Mouse (Mus musculus) right cerebral cortex, postnatal 25 days (tissue): ENCODE data around the gene Ctu2.
A peak's percentile ranks its signal among the peaks of the same experiment; 100 is the strongest.

Experiments used
- DNase-seq: peaks from one replicate; pipeline ENCODE4 v3.0.0; 2022

Ctu2 gene

DNA sequence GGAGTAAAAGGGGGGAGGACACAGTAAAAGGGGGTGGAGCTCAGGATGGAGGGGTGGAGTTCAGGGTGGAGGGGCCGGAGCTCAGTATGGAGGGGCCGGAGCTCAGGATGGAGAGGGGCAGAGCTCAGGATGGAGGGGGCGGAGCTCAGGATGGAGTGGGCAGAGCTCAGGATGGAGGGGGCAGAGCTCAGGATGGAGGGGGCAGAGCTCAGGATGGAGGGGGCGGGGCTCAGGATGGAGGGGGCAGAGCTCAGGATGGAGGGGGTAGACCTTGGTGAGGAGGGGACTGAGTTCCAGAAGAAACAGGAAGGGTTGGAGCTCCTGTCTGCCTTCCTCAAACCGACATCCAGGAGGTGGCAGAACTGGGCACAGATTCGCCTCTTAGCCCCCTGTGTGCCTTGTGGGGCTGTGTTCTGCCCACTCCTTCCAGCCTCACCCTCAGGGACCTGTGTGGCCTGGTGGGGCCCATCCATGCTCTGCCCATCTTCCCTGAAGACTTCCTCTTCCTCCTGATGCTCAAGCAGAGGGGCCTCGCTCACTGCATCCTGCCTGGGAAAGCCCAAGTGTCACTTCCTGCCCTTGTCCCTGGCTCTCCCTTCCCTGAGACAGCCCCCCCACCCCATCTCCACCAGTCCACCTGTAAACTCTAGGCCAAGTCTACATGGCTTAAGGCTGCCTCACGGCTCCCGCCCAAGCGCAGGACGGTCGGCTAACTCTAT lies 21.2 kb downstream of the Ctu2 start:
- DNase-seq: no peak

DNA sequence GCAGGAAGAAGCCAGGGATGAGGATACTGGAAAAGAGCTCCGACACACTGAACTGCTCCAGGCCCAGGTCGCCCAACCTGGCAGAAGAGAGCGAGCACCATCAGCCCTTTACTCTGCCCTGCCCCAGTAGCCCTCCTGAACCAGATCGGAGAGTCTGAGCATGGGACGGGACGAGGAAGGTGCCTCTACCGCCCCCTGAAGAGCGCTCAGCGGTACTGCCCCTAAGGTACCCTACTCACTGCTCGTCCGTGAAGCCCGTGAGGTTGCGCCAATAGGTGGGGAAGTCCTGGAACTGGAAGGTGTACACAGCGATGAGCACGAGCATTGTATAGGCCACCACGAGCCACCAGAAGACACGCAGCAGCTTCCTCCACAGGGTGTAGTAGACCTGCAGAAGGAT lies 22.0 kb downstream of the Ctu2 start:
- no peak for DNase-seq

DNA sequence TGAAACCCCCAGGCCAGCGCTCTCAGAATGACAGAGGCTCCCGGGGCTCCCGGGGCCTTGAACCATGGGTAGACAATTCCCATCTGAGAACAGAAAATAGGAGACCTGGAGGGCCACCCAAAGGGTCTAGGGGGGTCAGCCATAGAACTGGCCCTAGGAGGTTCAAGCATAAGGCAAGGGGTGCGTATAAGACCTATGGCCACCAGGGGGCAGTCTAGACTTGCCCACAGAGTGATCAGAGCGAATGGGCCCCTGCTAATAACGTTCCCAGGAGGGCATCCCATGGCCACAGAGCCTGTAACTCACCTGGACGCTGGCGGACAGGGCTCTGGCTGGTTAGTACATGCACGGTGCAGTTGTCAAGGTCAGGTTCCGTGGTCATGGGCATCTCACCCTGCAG lies 24.9 kb downstream of the Ctu2 start:
- peak; percentile 57 for DNase-seq

DNA sequence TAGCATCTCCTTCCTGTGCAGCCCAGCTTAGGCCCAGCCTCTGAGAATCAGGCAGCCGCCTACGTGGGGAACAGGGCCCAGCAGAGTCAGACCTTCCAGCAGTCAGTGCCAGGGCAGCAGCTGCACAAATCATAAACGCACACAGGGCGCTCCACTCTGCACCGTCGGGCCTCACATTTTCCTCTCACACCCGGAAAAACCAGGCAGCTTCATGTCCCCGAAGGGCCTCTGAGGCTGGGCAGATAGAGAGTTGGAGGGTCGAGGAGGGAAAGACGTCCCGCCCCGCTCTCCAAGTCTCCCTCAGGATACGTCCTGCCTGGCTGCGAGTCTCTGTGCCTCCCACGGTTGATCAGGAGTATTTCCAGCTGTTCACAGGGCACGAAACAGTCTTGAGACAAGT lies 35.6 kb downstream of the Ctu2 start:
- DNase-seq: no peak

DNA sequence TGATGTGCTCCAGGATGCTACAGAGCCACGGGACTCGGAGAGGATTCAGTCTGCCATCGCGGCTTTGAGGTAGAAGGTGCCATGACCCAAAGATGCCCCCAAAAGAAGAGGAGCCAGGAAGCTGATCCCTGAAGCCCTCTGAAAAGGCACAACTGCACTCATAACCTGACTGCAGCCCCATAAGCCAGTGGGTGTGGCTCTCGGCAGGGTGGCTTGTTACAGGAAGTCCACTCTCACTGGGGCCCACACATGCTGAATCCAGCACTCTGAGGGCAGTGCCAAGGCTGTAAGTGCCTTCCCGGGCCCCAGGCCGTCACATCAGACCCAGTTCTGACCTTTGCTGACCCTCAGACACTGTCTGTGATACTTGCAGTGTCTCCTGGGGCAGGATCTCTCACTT lies 36.4 kb downstream of the Ctu2 start:
- DNase-seq: no peak

DNA sequence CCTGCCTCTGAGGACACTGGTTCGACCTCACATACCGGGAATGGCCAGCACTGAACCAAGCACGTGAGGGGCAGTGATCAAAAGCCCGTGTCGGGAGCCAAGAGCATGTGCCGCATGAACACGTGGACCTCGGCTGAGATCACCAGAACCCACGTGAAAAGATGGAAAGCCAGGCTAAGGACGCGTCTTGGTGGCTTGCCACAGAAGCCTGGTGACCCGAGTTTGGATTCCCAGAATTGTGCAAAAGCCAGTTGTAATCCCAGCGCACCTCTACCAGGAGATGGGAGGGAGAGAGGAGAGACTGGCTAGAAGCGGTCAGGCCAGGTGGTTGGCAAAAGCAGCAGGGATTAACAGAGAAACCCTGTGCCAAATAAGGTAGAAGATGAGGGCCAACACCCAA lies 39.8 kb downstream of the Ctu2 start:
- no peak for DNase-seq

DNA sequence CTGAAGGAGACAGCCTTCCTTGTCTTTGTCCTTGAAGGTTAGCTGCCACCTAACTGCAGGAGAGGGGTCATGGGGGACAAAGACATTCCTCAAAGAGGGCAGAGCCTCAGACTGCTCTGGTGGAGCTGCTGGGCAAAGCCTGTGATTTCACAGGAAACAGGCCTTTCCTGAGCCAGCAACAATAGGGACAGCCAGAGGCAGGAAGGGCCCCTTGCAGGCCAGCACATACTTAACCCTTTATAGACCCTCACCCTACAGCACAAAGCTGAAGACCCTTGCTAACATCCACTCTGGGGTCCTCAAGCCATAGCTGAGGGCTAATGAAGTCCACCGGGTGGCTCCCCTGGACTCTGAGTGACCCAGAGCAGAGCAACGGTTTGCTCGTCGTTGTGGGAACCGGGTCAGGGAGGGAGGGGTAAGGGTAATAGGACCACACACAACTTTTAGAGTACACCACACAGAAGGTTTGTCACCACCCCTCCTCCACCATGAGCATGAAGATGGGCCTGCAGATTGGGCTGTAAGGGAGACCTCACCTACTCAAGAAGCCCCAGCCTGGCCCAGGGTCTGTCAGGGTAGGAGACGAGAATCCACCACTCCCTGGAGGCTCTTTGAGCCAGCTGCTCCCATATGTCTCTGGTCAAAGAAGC lies 41.7 kb downstream of the Ctu2 start:
- DNase-seq: no peak

DNA sequence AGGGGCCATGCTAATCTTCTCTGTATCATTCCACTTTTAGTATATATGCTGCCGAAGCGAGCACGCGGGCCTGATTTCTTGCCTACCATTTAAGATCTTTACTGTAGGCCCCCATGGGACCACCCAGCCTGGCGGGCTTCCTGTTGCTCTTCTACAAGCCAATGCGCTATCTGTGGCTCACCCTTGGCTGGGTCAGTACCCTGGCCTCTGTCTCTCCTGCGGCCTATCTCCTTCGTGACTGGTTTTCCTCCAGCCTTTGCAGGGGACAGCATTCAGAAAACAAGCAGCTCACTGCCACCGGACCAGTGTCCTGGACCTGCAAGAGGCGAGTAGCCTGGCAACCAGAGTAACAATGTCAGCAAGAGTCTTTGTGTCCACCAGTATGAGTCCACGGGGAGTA lies 44.7 kb downstream of the Ctu2 start:
- DNase-seq: no peak

DNA sequence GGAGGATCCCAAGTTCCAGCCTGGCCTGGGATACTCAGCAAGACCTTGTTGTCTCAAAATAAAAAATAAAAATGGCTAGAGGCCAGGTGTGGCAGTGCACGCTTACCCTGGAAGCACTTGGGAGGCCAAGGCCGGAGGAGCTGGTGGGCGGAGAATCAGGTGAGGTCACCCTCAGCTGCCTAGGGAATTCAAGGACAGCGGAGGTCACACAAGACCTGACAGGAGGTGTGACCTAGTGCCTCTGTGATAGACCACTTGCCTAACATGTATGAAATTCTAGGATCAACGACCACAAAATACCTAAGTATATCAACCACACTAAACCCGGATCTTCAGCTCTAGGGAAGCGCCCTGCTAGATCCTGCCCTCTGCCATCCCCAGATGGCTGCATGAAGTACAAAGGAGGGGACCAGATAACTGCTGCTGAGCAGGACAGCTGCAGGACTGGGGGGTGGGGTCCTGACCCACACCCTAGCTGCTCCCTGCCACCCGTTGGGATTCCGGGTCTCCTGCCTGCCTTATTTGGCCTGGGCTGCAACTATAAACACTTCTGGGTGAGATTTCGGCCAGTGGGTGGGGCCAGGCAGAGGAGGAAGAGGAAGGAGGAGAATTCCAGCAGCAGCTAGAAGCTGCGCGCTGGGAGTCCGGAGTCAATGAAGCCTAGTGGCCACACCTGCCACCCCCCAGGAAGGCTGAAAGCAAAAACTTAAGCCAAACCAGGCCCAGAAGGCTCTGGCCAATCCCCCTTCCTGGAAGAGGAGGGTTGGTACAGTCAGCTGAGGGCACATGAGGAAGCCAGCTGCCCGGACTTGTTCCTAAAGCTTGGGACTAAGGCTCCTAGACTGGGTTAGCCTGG lies 47.1 kb downstream of the Ctu2 start:
- no peak for DNase-seq

DNA sequence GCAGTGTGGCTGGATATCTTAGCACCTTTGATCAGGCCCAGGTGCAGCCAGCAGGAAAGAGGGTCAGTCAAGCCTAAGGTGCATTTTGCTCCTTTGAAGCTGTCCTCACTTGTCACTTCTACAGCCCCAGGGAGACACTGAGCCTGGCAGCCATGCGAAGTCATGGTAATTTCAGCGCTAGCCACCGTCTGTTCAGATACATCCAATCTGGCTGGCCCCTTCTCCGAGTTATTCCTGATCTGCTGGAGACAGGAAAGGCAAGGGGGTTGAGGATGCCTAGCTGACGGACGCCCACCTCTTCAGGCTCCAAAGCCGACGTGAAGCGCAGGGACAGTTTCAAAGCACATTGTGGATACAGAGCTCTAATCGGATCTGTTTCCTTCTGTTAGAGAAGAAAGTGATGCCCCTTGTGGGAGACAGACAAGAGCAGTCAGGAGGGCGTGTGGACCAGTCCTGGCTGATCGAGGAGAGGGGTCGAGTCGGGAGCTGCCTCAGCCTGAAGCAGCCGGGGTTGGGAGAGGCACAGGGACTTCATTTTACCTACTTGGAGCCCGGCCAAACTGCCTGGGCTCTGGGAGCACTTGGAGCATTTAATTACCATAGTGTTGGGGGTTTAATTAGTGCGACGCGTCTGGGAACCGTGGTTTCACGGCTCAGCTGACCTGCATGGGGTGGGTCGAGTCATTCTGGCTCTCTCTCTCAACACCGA lies 47.9 kb downstream of the Ctu2 start:
- peak; percentile 13 for DNase-seq

DNA sequence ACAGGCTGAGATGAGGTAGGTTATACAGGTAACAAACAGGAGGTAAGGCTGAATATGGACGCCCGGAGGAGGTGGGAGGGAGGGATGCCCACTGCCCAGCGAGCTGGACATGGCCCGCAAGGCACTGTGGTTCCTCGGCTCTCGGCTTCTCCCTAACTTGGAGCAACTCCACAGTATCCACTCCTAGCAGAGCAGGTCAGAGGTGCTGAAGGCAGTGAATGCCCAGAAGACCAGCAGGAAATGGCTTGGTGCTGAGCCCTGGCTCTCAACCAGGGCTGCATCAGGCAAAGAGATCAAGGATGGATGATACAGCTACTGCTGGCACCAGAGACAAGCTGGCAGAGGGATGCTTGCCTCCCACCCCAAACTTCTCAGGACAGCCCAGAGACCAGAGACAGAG lies 48.6 kb downstream of the Ctu2 start:
- DNase-seq: no peak

DNA sequence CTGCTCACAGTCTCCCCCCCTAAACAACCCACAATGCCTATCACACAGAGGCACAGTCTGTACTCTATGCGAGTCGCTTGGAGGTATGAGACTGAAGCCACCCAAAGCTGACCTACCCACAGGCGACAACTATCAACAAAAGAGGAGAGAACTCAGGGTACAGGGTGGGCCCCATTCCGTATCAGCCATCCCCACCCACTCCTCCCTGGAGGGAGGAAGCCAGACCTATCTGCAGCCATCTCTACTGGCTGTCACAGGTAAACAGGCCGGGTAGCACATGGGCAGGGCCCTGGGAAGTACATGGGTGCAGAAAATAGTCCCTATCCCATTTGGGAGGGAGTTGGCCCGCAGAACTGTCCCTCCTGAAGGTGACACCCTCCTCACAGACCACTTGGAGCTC lies 49.1 kb downstream of the Ctu2 start:
- DNase-seq: no peak

DNA sequence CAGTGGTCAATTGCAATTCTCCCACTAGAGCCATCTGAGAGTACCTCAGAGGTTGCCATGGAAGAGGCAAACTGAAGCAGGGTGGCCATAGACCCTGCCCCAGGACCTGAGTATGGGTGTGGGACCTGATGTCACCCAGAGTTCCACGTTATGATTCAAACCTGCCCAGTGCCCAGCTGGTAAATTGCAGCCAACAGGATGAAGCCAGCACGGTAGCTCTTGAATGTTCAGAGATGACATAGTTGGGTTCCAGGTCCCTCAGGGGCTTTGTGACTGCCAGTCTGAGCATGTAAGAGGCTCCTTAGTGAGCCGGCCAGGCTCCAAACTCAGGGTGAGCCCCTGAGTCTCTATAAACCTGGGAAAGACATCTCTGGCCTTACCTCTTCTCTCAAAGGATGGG lies 50.1 kb downstream of the Ctu2 start:
- DNase-seq: no peak

DNA sequence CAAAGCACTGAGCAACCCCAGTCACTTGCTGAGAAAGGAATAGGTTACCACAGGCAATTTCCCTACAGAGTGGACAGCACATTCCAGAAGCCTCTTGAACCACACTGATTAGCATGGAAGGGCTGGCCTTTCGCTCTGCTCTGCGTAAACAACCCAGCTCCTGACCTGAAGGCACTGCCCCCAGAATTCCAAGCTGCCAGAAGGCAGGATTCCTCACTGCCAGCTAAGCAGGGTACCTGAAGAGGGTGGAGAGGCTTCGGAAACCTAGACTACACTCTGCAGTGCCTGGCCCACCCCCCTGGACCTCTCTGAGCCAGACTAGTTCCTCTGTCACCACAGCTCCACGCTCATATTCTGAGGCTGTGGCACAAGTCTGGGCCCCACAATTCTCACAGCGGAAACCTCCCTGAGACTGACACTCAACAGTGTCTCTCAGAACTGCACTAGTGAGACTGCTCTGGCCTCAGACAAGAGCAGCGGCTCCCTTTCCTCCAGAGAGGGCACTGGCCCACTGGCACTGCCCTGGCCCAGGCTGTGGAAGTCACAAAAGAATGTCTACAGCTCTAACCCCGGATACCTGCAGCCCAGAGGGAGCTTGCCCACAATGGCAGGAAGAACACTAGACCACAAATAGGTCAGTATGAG lies 50.7 kb downstream of the Ctu2 start:
- DNase-seq: no peak

DNA sequence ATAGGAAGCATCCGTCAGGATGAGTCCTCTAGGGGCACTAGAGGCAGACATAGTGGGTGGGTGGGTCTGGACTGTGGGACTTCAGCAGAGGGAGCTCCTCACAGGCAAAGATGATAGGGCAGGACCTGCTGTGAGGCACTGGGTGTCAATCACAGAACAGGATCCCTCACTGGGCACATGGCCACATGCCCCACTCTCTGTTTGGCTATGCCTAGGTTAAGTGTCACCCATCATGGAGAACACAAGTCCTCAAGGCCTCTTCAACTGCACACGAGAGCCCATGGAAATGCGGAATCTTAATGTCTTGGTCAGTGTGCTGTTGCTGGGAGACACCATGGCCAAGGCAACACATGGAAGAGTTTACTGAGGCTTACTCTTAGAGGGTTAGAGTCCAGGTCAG lies 52.0 kb downstream of the Ctu2 start:
- no peak for DNase-seq

DNA sequence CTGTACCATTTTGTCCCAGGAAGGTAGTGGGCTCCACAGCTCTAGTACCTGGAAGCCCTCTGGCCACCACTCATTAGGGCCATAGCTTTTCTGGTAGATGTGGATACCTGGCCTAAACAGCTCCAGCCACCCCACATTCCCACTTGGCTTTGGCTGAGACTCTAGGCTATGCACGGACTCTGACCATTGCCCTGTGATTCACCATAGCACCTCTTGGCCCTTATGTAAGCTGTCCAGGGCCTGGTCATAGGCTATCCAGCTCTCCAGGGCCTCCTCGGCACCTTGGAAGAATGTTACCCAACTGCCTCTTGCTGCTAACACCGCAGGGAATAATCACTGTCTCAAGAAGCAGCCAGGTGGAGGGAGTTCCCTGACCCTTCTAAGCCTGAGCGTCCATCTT lies 53.2 kb downstream of the Ctu2 start:
- DNase-seq: no peak

DNA sequence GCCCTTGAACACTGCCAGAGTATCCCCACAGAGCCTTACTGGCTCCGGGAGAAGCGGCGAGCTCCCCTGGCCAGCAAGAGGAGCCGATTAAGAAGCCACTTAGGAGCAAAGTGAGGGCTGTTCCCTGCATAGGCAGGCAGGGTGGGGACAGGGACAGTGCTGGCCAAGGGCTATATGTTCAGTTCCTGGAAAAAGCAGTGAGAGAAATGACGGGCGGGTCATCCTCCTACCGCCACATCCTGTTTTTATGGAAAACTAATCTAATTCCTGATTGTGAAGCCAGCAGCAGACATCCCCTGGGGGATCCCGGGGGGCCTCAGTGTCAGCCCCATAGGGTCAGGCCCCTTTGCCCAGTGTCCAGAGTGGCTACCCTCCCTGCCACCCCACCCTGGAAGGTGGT lies 55.4 kb downstream of the Ctu2 start:
- DNase-seq: no peak
